Mouse (Mus musculus) embryo, embryonic 9.5 days (tissue): ENCODE data around the gene Heatr5a.

ENCODE experiments used
- DNase-seq: peaks from one replicate; pipeline ENCODE4 v3.0.0-alpha.2; 2017; ENCODE audit errors: extremely low spot score

The Heatr5a gene

GRCm38 (mm10) chr12:51972269-51973065 is 1.3 kb upstream of the Heatr5a start:
- no peak for DNase-seq

GRCm38 (mm10) chr12:51970352-51971069 is 610 bp downstream of the Heatr5a start:
- no peak for DNase-seq

- DNase-seq = no peak
Observed at GRCm38 (mm10) chr12:51969876-51970275, 1.2 kb downstream of the Heatr5a start.

- DNase-seq = no peak
Observed at GRCm38 (mm10) chr12:51969092-51969491, 2.0 kb downstream of the Heatr5a start.

GRCm38 (mm10) chr12:51967915-51968595 is 3.1 kb downstream of the Heatr5a start:
- DNase-seq = no peak

- DNase-seq = no peak
Observed at GRCm38 (mm10) chr12:51957626-51958025, 13.5 kb downstream of the Heatr5a start.

GRCm38 (mm10) chr12:51952309-51952708 is 18.8 kb downstream of the Heatr5a start:
- no peak for DNase-seq

- no peak for DNase-seq
Observed at GRCm38 (mm10) chr12:51947498-51947945, 23.6 kb downstream of the Heatr5a start.

GRCm38 (mm10) chr12:51945331-51945730 is 25.8 kb downstream of the Heatr5a start:
- DNase-seq = no peak

- no peak for DNase-seq
Observed at GRCm38 (mm10) chr12:51939848-51940247, 31.3 kb downstream of the Heatr5a start.

- DNase-seq = no peak
Observed at GRCm38 (mm10) chr12:51937938-51938337, 33.2 kb downstream of the Heatr5a start.

- DNase-seq = no peak
Observed at GRCm38 (mm10) chr12:51929630-51930029, 41.5 kb downstream of the Heatr5a start.

GRCm38 (mm10) chr12:51917191-51917590 is 53.9 kb downstream of the Heatr5a start:
- DNase-seq = no peak

GRCm38 (mm10) chr12:51914903-51915670 is 56.0 kb downstream of the Heatr5a start:
- no peak for DNase-seq

- no peak for DNase-seq
Observed at GRCm38 (mm10) chr12:51909202-51909601, 61.9 kb downstream of the Heatr5a start.

GRCm38 (mm10) chr12:51907543-51907942 is 63.6 kb downstream of the Heatr5a start:
- DNase-seq = no peak

- no peak for DNase-seq
Observed at GRCm38 (mm10) chr12:51900551-51900950, 70.6 kb downstream of the Heatr5a start.

- DNase-seq = no peak
Observed at GRCm38 (mm10) chr12:51896901-51897300, 74.2 kb downstream of the Heatr5a start.

- DNase-seq = no peak
Observed at GRCm38 (mm10) chr12:51888609-51889008, 82.5 kb downstream of the Heatr5a start.

GRCm38 (mm10) chr12:51887301-51888290 is 83.5 kb downstream of the Heatr5a start:
- DNase-seq = no peak
